Mouse (Mus musculus) lung, adult 2 months (tissue): ENCODE results near the gene Cav2.

Source experiments
- CTCF ChIP-seq: fragments of 200-500 bp; IDR thresholded peaks from 2 replicates; pipeline ENCODE4 v1.5.1; 2011; ENCODE audit warnings: mild to moderate bottlenecking, low read length, control low read depth; ENCODE audit not compliant: insufficient read depth
- POLR2A ChIP-seq: fragments of 200-500 bp; IDR thresholded peaks from 2 replicates; pipeline ENCODE4 v1.6.1; 2011; ENCODE audit warnings: low read depth, mild to moderate bottlenecking, control low read depth, low read length, borderline replicate concordance; ENCODE audit errors: extremely low read depth

- no peak for TF ChIP-seq CTCF
- no peak for TF ChIP-seq POLR2A
These were observed 22.1 kb upstream of the Cav2 start for GRCm38 (mm10) chr6:17258911-17259310.
